ENCODE assay signal across 13 mouse cellular contexts in the genomic region with DNA sequence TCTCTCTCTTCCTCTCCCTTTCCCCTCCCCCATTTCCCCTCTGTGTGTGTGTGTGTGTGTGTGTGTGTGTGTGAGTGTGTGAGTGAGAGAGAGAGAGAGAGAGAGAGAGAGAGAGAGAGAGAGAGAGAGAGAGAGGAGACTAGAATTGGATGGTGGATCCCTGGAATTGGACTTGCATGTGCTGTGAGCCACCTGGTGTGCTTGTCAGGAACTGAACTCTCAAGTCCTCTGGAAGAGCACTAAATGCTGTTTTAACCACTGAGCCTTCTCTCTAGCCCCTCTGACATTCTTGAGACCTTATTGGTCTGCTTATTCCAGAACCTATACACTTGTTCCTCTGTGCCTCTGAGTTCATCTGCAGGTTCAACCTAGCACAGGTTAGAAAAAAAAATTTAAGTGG. TPM values are rescaled to one million over a fixed set of nuclear protein-coding genes. Genes with fewer than 3 reads are reported as not detected.
DNase-seq lines count a peak whose midpoint lies in the region; ATAC-seq and TF ChIP-seq lines count a peak whose summit lies in the region.
"Had no signal": no experiment of that assay in that cellular context is flagged by ENCODE, and none has a peak within 500 bp of the region (broad histone marks: within the 10 kb centered on the region; RNA-seq: fewer than 3 reads in every experiment).

No protein-coding gene starts in this region.

- ATAC-seq in kidney, postnatal 0 days (replicated peaks; ENCODE audit: low FRiP score, low read depth): no peak

- no peak overlapping the region for H3K27ac ChIP-seq in kidney, postnatal 0 days
- H3K27ac ChIP-seq: liver, embryonic 15.5 days; neural tube, embryonic 13.5 days had no signal

- H3K9me3 ChIP-seq in kidney, postnatal 0 days (replicated peaks; ENCODE audit: low read length): no peaks in the 10 kb centered on the region
- H3K9me3 ChIP-seq: liver, embryonic 15.5 days; neural tube, embryonic 13.5 days had no signal

- no peaks in the 10 kb centered on the region for H3K27me3 ChIP-seq in kidney, postnatal 0 days (ENCODE audit: insufficient read depth, low read length)
- H3K27me3 ChIP-seq: liver, embryonic 15.5 days; neural tube, embryonic 13.5 days had no signal

- no peak overlapping the region for H3K4me2 ChIP-seq in kidney, postnatal 0 days (ENCODE audit: low read length)
- H3K4me2 ChIP-seq: liver, embryonic 15.5 days; midbrain, embryonic 11.5 days; neural tube, embryonic 13.5 days had no signal

- peak; percentile 47 for TF ChIP-seq CTCF in kidney, postnatal 0 days (IDR thresholded peaks at IDR 0.05; ENCODE audit: low read depth)

- H3K4me3 ChIP-seq in kidney, postnatal 0 days (replicated peaks; ENCODE audit: low read depth, low read length): no peak overlapping the region
- H3K4me3 ChIP-seq: liver, embryonic 15.5 days; neural tube, embryonic 13.5 days had no signal

- H3K36me3 ChIP-seq in kidney, postnatal 0 days (ENCODE audit: insufficient read depth, low read length): no peaks in the 10 kb centered on the region
- H3K36me3 ChIP-seq: liver, embryonic 15.5 days; neural tube, embryonic 13.5 days had no signal

- H3K9ac ChIP-seq in kidney, postnatal 0 days (ENCODE audit: low read depth, low read length): no peak overlapping the region
- H3K9ac ChIP-seq: liver, embryonic 15.5 days; neural tube, embryonic 13.5 days had no signal

- DNase-seq in kidney, postnatal 0 days (ENCODE audit: low spot score): no peak
- DNase-seq in kidney, postnatal 25 days: no peak
- DNase-seq in thymus, postnatal 14 days: peak; percentile 38
- no peak for DNase-seq in thymus, postnatal 10 days (ENCODE audit: low spot score in 2 of 2)
- DNase-seq in brain, adult 2 months (ENCODE audit: low read depth, low spot score): peak; percentile 34
- DNase-seq in thymus, postnatal 4 days: peak; percentile 33
- no peak for DNase-seq in c-Kit-positive CD71-positive TER-119-positive erythroid progenitor cells, embryonic 14.5 days (ENCODE audit: low spot score)
- no peak for DNase-seq in spleen, adult 18-20 months
- DNase-seq: adrenal gland, adult 2 months; gastrocnemius, postnatal 25 days had no signal

- no peaks in the 10 kb centered on the region for H3K4me1 ChIP-seq in kidney, postnatal 0 days (replicated peaks; ENCODE audit: insufficient read depth, low read length)
- H3K4me1 ChIP-seq: liver, embryonic 15.5 days; neural tube, embryonic 13.5 days had no signal

RNA-seq across cellular contexts. Expression of a gene that starts 14.0 kb away (rescaled TPM):
- 274 and 302 TPM in 2 replicates for polyA plus RNA-seq in kidney, postnatal 0 days (2015; fragmentation: Nextera tagmentation; extraction: Ambion mirVana)

RNA-seq across cellular contexts. Expression of a gene that starts 32.7 kb away (rescaled TPM):
- 216 and 225 TPM in 2 replicates for polyA plus RNA-seq in kidney, postnatal 0 days (2015; fragmentation: Nextera tagmentation; extraction: Ambion mirVana)

RNA-seq across cellular contexts. Expression of a gene that starts 54.2 kb away (rescaled TPM):
- 8.1 TPM in 2 replicates for polyA plus RNA-seq in kidney, postnatal 0 days (2015; fragmentation: Nextera tagmentation; extraction: Ambion mirVana)

Comparison
In these comparisons a context has a peak if more than half of its experiments do, and no peak if none do; other contexts are left out.
1. DNase-seq: peak in thymus, postnatal 14 days (single experiment), brain, adult 2 months (single experiment) and thymus, postnatal 4 days (single experiment); none in kidney, postnatal 0 days (single experiment), kidney, postnatal 25 days (0 of 2), thymus, postnatal 10 days (0 of 2), c-Kit-positive CD71-positive TER-119-positive erythroid progenitor cells, embryonic 14.5 days (single experiment) and spleen, adult 18-20 months (0 of 2).